Mouse (Mus musculus) CD8-positive naive resting alpha-beta T cell, adult 57 days (primary cell): ENCODE results near the gene Lrrc75b. TPM values are rescaled to one million over a fixed set of nuclear protein-coding genes. Genes with fewer than 3 reads are reported as not detected.

ENCODE experiments used
- total RNA-seq: library from RNA; stranded (reverse); gene quantifications from one replicate; pipeline ENCODE4 v1.2.4, GENCODE M21; 2023

The Lrrc75b gene
- 23.7 TPM for total RNA-seq

GRCm38 (mm10) chr10:75559676-75560548 is at the start of gene Lrrc75b:
TSS of gene Lrrc75b (minus strand) at chr10:75560330.

GRCm38 (mm10) chr10:75589129-75589528 is 29.0 kb upstream of the Lrrc75b start, which contains the start of gene Ggt5:
TSS of gene Ggt5 (plus strand) at chr10:75589340.

GRCm38 (mm10) chr10:75561071-75561654 is 1.0 kb upstream of the Lrrc75b start, which contains the start of gene Ggt1:
TSS of gene Ggt1 (plus strand) at chr10:75561604.

DNA sequence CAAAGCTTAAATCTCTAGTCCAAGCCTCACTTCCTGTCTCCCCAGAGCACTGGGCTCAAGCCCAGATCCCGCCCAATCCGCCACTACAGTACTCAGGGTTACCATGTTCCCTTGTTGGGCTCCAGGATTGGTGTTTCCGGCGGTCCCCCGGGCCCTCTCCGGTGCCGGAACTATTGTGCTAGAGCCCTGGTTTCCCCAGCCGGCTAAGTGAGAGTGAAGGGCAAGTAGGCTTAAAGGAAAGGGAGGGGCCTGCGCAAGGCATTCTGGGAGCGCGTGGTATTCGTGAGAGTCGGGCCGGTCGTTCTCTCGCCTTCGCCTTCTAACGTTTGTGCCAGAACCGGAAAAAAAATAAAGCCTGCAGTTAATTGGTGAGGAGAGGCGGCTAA is 42.4 kb downstream of the Lrrc75b start, which contains the start of gene Gucd1:
Gene Gucd1, minus strand, starts transcription at position 215 of the 386 bp plus-strand sequence.

GRCm38 (mm10) chr10:75517073-75517757 is 42.9 kb downstream of the Lrrc75b start, which contains the start of gene Snrpd3:
TSS of gene Snrpd3 (plus strand) at chr10:75517551.

Other genes starting within 250 kb of the Lrrc75b start
- 8.7 TPM for gene Adora2a, start 243.5 kb downstream of the Lrrc75b start, total RNA-seq
- 0.31 TPM for gene Upb1, start 159.2 kb downstream of the Lrrc75b start, total RNA-seq
- gene Snrpd3, start 42.8 kb downstream of the Lrrc75b start, total RNA-seq = 109 TPM
- 60.6 TPM for gene Gucd1, start 42.4 kb downstream of the Lrrc75b start, total RNA-seq
- 81.7 TPM for gene Ggt1, start 1.3 kb upstream of the Lrrc75b start, total RNA-seq
- 20.3 TPM for gene Ggt5, start 29.0 kb upstream of the Lrrc75b start, total RNA-seq
- gene Susd2, start 83.7 kb upstream of the Lrrc75b start, total RNA-seq = 4.2 TPM
- gene Cabin1, start 204.0 kb upstream of the Lrrc75b start, total RNA-seq = 129 TPM
- 28.8 TPM for gene Ddt, start 213.1 kb upstream of the Lrrc75b start, total RNA-seq
- gene Gm20441, start 220.6 kb upstream of the Lrrc75b start, total RNA-seq = not detected
- gene Gstt3, start 221.1 kb upstream of the Lrrc75b start, total RNA-seq = 4.0 TPM
- not detected for gene Gstt1, start 238.3 kb upstream of the Lrrc75b start, total RNA-seq